Mouse (Mus musculus) lung, adult 2 months (tissue): ENCODE data around the gene Fut11.

ENCODE experiments used
- CTCF ChIP-seq: fragments of 200-500 bp; IDR thresholded peaks from 2 replicates; pipeline ENCODE4 v1.5.1; 2011; ENCODE audit warnings: mild to moderate bottlenecking, low read length, control low read depth; ENCODE audit not compliant: insufficient read depth
- POLR2A ChIP-seq: fragments of 200-500 bp; IDR thresholded peaks from 2 replicates; pipeline ENCODE4 v1.6.1; 2011; ENCODE audit warnings: low read depth, mild to moderate bottlenecking, control low read depth, low read length, borderline replicate concordance; ENCODE audit errors: extremely low read depth

DNA sequence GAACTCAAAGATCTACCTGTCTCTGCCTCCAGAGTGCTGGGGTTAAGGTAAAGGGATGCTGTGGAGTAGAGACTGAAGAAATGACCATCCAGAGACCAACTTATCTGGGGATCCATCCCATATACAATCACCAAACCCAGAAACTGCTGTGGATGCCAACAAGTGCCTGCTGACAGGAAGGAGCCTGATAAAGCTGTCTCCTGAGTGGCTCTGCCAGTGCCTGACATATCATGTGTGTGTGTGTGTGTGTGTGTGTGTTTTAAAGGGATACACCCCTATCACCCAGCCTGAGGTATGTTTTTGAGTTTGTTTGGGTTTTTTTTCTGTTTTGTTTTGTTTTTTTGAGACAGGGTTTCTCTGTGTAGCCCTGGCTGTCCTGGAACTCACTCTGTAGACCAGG lies 48.4 kb upstream of the Fut11 start:
- no peak for TF ChIP-seq CTCF
- no peak for TF ChIP-seq POLR2A
